Mouse (Mus musculus): ENCODE data around the gene Mcl1. TPM values are rescaled to one million over a fixed set of nuclear protein-coding genes. Genes with fewer than 3 reads are reported as not detected.
"Not testable (repeated sequence)": the region's sequence is repeated elsewhere in the genome, so short reads cannot be mapped to it uniquely, and the experiment has no call there.

Mcl1 gene
- 10 to 100 TPM; 62.2 to 63.0 TPM for total RNA-seq (2021)

- intact Hi-C loops (cut with DNase I): no loop called here
- peak; percentile 90 to 98 for DNase-seq (ENCODE audit: extremely low spot score in 1 of 2, low spot score in 2 of 2)
Measured at GRCm38 (mm10) chr3:95658236-95658867, at the start of gene Mcl1. Mcl1 (plus strand) TSS chr3:95658788.

GRCm38 (mm10) chr3:95609195-95609594 is 49.4 kb upstream of the Mcl1 start:
- intact Hi-C loops (cut with DNase I): no loop called here
- DNase-seq (ENCODE audit: extremely low spot score in 1 of 2, low spot score in 2 of 2): no peak

GRCm38 (mm10) chr3:95613996-95614395 is 44.6 kb upstream of the Mcl1 start:
- intact Hi-C loops (cut with DNase I): no loop called here

GRCm38 (mm10) chr3:95618511-95618910 is 40.1 kb upstream of the Mcl1 start:
- intact Hi-C loops (cut with DNase I): no loop called here
- DNase-seq (ENCODE audit: extremely low spot score in 1 of 2, low spot score in 2 of 2): no peak

More at GRCm38 (mm10) chr3:95613996-95614395, 44.6 kb upstream of the Mcl1 start:
- DNase-seq (ENCODE audit: extremely low spot score in 1 of 2, low spot score in 2 of 2): no peak

GRCm38 (mm10) chr3:95621241-95621640 is 37.3 kb upstream of the Mcl1 start:
- intact Hi-C loops (cut with DNase I): loop anchor here (10.0 kb wide), 1 partner anchor 106 kb away; no protein-coding TSS in a partner anchor
- DNase-seq (ENCODE audit: extremely low spot score in 1 of 2, low spot score in 2 of 2): no peak

GRCm38 (mm10) chr3:95622421-95622820 is 36.2 kb upstream of the Mcl1 start:
- peak in 1 of 2 experiments; percentile 42 for DNase-seq (ENCODE audit: extremely low spot score in 1 of 2, low spot score in 2 of 2)
- intact Hi-C loops (cut with DNase I): loop anchor here (10.0 kb wide), 1 partner anchor 108 kb away; no protein-coding TSS in a partner anchor

- intact Hi-C loops (cut with DNase I): loop anchor here (10.0 kb wide), 1 partner anchor 109 kb away; no protein-coding TSS in a partner anchor
- no peak for DNase-seq (ENCODE audit: extremely low spot score in 1 of 2, low spot score in 2 of 2)
Measured at GRCm38 (mm10) chr3:95623551-95623950, 35.0 kb upstream of the Mcl1 start.

- intact Hi-C loops (cut with DNase I): loop anchor here (10.0 kb wide), 1 partner anchor 109 kb away; no protein-coding TSS in a partner anchor
Measured at GRCm38 (mm10) chr3:95623991-95624515, 34.5 kb upstream of the Mcl1 start.

GRCm38 (mm10) chr3:95624628-95625503 is 33.7 kb upstream of the Mcl1 start, which contains the start of gene Ensa:
Ensa (plus strand) TSS chr3:95624993.
- peak; percentile 99 for DNase-seq (ENCODE audit: extremely low spot score in 1 of 2, low spot score in 2 of 2)
- intact Hi-C loops (cut with DNase I): loop anchor here (10.0 kb wide), 1 partner anchor 110 kb away; no protein-coding TSS in a partner anchor

More at GRCm38 (mm10) chr3:95623991-95624515, 34.5 kb upstream of the Mcl1 start:
- not testable (repeated sequence) for DNase-seq (ENCODE audit: extremely low spot score in 1 of 2, low spot score in 2 of 2)

- intact Hi-C loops (cut with DNase I): loop anchor here (10.0 kb wide), 1 partner anchor 113 kb away; no protein-coding TSS in a partner anchor
- peak in 1 of 2 experiments; percentile 54 for DNase-seq (ENCODE audit: extremely low spot score in 1 of 2, low spot score in 2 of 2)
Measured at GRCm38 (mm10) chr3:95627763-95628162, 30.8 kb upstream of the Mcl1 start.

- intact Hi-C loops (cut with DNase I): loop anchor here (10.0 kb wide), 1 partner anchor 115 kb away; no protein-coding TSS in a partner anchor
- peak; percentile 40 to 42 for DNase-seq (ENCODE audit: extremely low spot score in 1 of 2, low spot score in 2 of 2)
Measured at GRCm38 (mm10) chr3:95629755-95630154, 28.8 kb upstream of the Mcl1 start.

- intact Hi-C loops (cut with DNase I): no loop called here
- DNase-seq (ENCODE audit: extremely low spot score in 1 of 2, low spot score in 2 of 2): no peak
Measured at GRCm38 (mm10) chr3:95630856-95631255, 27.7 kb upstream of the Mcl1 start.

- no peak for DNase-seq (ENCODE audit: extremely low spot score in 1 of 2, low spot score in 2 of 2)
Measured at GRCm38 (mm10) chr3:95631304-95631703, 27.3 kb upstream of the Mcl1 start.

GRCm38 (mm10) chr3:95632648-95633588 is 25.7 kb upstream of the Mcl1 start:
- intact Hi-C loops (cut with DNase I): no loop called here

More at GRCm38 (mm10) chr3:95631304-95631703, 27.3 kb upstream of the Mcl1 start:
- intact Hi-C loops (cut with DNase I): no loop called here

GRCm38 (mm10) chr3:95635636-95636035 is 23.0 kb upstream of the Mcl1 start:
- intact Hi-C loops (cut with DNase I): no loop called here
- no peak for DNase-seq (ENCODE audit: extremely low spot score in 1 of 2, low spot score in 2 of 2)

More at GRCm38 (mm10) chr3:95632648-95633588, 25.7 kb upstream of the Mcl1 start:
- DNase-seq (ENCODE audit: extremely low spot score in 1 of 2, low spot score in 2 of 2): no peak

- intact Hi-C loops (cut with DNase I): no loop called here
- DNase-seq (ENCODE audit: extremely low spot score in 1 of 2, low spot score in 2 of 2): no peak
Measured at GRCm38 (mm10) chr3:95636072-95636471, 22.5 kb upstream of the Mcl1 start.

- intact Hi-C loops (cut with DNase I): no loop called here
- DNase-seq (ENCODE audit: extremely low spot score in 1 of 2, low spot score in 2 of 2): no peak
Measured at GRCm38 (mm10) chr3:95639694-95640093, 18.9 kb upstream of the Mcl1 start.

- intact Hi-C loops (cut with DNase I): no loop called here
- no peak for DNase-seq (ENCODE audit: extremely low spot score in 1 of 2, low spot score in 2 of 2)
Measured at GRCm38 (mm10) chr3:95643097-95643496, 15.5 kb upstream of the Mcl1 start.

Data from left cerebral cortex, postnatal 10 days (tissue).